Mouse (Mus musculus) myocyte (in vitro differentiated cells): ENCODE measurements around the gene Hnrnpc. TPM values are rescaled to one million over a fixed set of nuclear protein-coding genes. Genes with fewer than 3 reads are reported as not detected.
"Not testable (repeated sequence)": the region's sequence is repeated elsewhere in the genome, so short reads cannot be mapped to it uniquely, and the experiment has no call there.

Experiments
- H3K27me3 ChIP-seq: one replicate; pipeline ENCODE4 v1.6.1; 2011; ENCODE audit not compliant: control insufficient read depth, insufficient read depth, insufficient read length
- H3K36me3 ChIP-seq: one replicate; pipeline ENCODE4 v1.6.1; 2011; ENCODE audit not compliant: control insufficient read depth, insufficient read depth
- H3K4me2 ChIP-seq: one replicate; pipeline ENCODE4 v1.6.1; 2011; ENCODE audit warnings: low read depth, control low read depth
- H3K4me3 ChIP-seq: one replicate; pipeline ENCODE4 v1.5.1; 2011; ENCODE audit warnings: mild to moderate bottlenecking, control low read depth, moderate library complexity
- H3K79me2 ChIP-seq: one replicate; pipeline ENCODE4 v1.6.1; 2011; ENCODE audit not compliant: control insufficient read depth, insufficient read depth
- H3ac ChIP-seq: one replicate; pipeline ENCODE4 v1.6.1; 2011; ENCODE audit not compliant: control insufficient read depth, insufficient read length
- CEBPB ChIP-seq: IDR thresholded peaks from 2 replicates; pipeline ENCODE4 v1.6.1; 2011; ENCODE audit warnings: mild to moderate bottlenecking, moderate library complexity; ENCODE audit not compliant: poor library complexity, insufficient read depth, severe bottlenecking
- E2F4 ChIP-seq: IDR thresholded peaks from one replicate; pipeline ENCODE4 v1.6.1; 2011; ENCODE audit warnings: mild to moderate bottlenecking, control low read depth, moderate library complexity; ENCODE audit not compliant: insufficient read depth
- MAX ChIP-seq: IDR thresholded peaks from one replicate; pipeline ENCODE4 v1.6.1; 2011; ENCODE audit warnings: low read depth, mild to moderate bottlenecking, control low read depth
- MYOD1 ChIP-seq, 3 experiments: IDR thresholded peaks; one replicate each; pipeline ENCODE4 v1.6.1; 2011; ENCODE audit warnings: control low read depth in 2 of 3, low read depth in 2 of 3, mild to moderate bottlenecking in 2 of 3, moderate library complexity in 1 of 3; ENCODE audit not compliant: insufficient read length in 2 of 3, control insufficient read depth in 1 of 3
- MYOG ChIP-seq, 3 experiments: IDR thresholded peaks; one replicate each; pipeline ENCODE4 v1.6.1; 2011; ENCODE audit warnings: control low read depth in 2 of 3, low read depth in 2 of 3, mild to moderate bottlenecking in 2 of 3; ENCODE audit not compliant: insufficient read length in 2 of 3, control insufficient read depth in 1 of 3, insufficient read depth in 1 of 3
- POLR2A ChIP-seq: IDR thresholded peaks from one replicate; pipeline ENCODE4 v1.6.1; 2011; ENCODE audit warnings: low read depth, mild to moderate bottlenecking, control low read depth, moderate library complexity; ENCODE audit not compliant: insufficient read length
- POLR2AphosphoS2 ChIP-seq: IDR thresholded peaks from one replicate; pipeline ENCODE4 v1.6.1; 2011; ENCODE audit warnings: low read depth, control low read depth; ENCODE audit not compliant: insufficient read length
- REST ChIP-seq: IDR thresholded peaks from one replicate; pipeline ENCODE4 v1.6.1; 2011; ENCODE audit warnings: mild to moderate bottlenecking, control low read depth, moderate library complexity; ENCODE audit not compliant: insufficient read depth, insufficient read length
- SRF ChIP-seq: IDR thresholded peaks from one replicate; pipeline ENCODE4 v1.6.1; 2011; ENCODE audit warnings: low read depth; ENCODE audit not compliant: control insufficient read depth, insufficient read length
- TCF12 ChIP-seq: IDR thresholded peaks from one replicate; pipeline ENCODE4 v1.6.1; 2011; ENCODE audit warnings: mild to moderate bottlenecking, control low read depth; ENCODE audit not compliant: poor library complexity, insufficient read depth, severe bottlenecking
- TCF3 ChIP-seq: IDR thresholded peaks from one replicate; pipeline ENCODE4 v1.6.1; 2011; ENCODE audit warnings: low read depth, control low read depth; ENCODE audit not compliant: insufficient read length
- USF1 ChIP-seq: IDR thresholded peaks from one replicate; pipeline ENCODE4 v1.6.1; 2011; ENCODE audit warnings: low read depth, mild to moderate bottlenecking, control low read depth, moderate library complexity
- polyA plus RNA-seq: library from polyadenylated mRNA; unstranded; fragments of >200 nt; fragmentation: generic; extraction: Trizol; gene quantifications from one replicate; pipeline ENCODE4 v1.2.1, GENCODE M21; 2012; ENCODE audit warnings: missing spikeins

Hnrnpc gene
- polyA plus RNA-seq, 1 experiment: 147 TPM

- H3K79me2 ChIP-seq: no peaks in the 10 kb centered on the region
- no peak for TF ChIP-seq REST
- TF ChIP-seq MAX: no peak
- TF ChIP-seq CEBPB: no peak
- no peak for TF ChIP-seq SRF
- TF ChIP-seq E2F4: no peak
- TF ChIP-seq TCF12: no peak
- no peak for TF ChIP-seq POLR2AphosphoS2
- TF ChIP-seq TCF3: no peak
- TF ChIP-seq MYOD1 (IDR thresholded peaks at IDR 0.05; ENCODE audit: control insufficient read depth in 1 of 3, insufficient read length in 2 of 3, low read depth in 2 of 3): no peak
- no peak for TF ChIP-seq MYOG (IDR thresholded peaks at IDR 0.05; ENCODE audit: control insufficient read depth in 1 of 3, insufficient read depth in 1 of 3, insufficient read length in 2 of 3, low read depth in 2 of 3)
- TF ChIP-seq USF1: no peak
- no peak for TF ChIP-seq POLR2A
- no peak overlapping the region for H3K4me3 ChIP-seq
- H3K36me3 ChIP-seq: no peaks in the 10 kb centered on the region
- H3K4me2 ChIP-seq: no peak overlapping the region
- peaks cover 17% of the 10 kb centered on the region for H3K27me3 ChIP-seq
- H3ac ChIP-seq: no peak overlapping the region
Observed at GRCm38 (mm10) chr14:52045966-52046565, 57.8 kb downstream of the Hnrnpc start.

DNA sequence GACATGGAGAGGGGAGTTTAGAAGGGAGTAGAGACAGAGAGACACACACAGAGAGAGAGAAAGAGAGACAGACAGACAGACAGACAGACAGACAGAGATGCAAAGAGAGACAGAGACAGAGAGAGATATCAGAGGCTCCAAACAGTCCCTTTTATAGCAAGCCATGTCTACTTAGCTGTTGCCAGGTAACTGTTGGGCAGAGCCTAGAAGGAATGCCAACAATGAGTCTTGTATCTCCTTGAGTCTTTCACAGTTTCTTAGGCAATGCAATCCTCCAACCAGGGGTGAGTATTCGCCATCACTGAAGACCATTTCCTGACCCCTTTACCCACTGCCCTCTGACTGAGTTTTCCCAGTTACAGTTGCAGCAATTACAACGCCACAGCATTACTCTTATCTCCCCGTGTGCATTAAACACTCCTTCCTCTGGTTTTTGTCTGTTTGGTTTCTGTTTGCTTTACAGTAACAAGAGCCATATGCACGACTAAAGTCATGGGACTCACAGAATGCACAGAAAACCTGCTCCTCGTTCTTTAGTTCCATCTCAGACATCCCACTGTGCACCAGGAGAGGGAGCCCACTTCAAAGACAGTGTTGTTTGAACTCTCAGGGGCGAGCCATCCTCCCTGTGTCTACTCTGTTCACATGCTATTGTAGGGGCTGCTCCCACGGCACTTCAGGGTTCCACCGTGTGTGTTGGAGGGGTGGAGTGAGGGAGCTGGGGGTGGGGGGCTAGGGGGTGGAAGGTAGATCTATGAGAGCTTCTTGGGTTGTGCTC lies 58.7 kb downstream of the Hnrnpc start:
- no peak for TF ChIP-seq CEBPB
- Histone ChIP-seq H3K36me3 (no peaks in the 10 kb centered on the region), H3K4me3 (no peak overlapping the region), H3K27me3 (peaks cover 17% of the 10 kb centered on the region), H3K79me2 (no peaks in the 10 kb centered on the region), H3K4me2 (no peak overlapping the region), H3ac (no peak overlapping the region)

DNA sequence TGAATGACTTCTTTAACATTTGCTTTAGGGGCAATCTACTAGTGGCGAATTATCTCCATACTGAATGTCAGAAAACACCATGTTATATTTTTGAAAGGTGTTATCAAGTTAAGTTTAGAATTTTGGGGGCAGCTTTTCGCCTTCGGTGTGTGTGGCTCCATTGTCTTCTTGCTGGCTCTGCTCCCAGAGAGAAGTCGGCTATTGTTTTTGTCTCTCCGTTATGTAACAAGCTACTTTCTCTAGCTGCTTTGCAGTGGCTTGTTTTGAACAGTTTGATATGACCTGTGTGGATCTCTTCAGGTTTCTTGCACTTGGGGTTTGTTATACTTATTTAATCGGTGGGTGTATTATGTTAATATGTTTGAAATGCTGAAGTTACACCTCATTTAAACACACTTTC lies 60.4 kb downstream of the Hnrnpc start:
- TF ChIP-seq SRF (no peak), CEBPB (no peak), POLR2A (no peak), E2F4 (no peak), POLR2AphosphoS2 (no peak), USF1 (no peak), MYOD1 (IDR thresholded peaks at IDR 0.05; ENCODE audit: control insufficient read depth in 1 of 3, insufficient read length in 2 of 3, low read depth in 2 of 3) (no peak), REST (no peak)
- H3K27me3 ChIP-seq: peaks cover 17% of the 10 kb centered on the region
- no peaks in the 10 kb centered on the region for H3K36me3 ChIP-seq
- no peak overlapping the region for H3K4me3 ChIP-seq
- H3K4me2 ChIP-seq: no peak overlapping the region
- no peak overlapping the region for H3ac ChIP-seq
- no peaks in the 10 kb centered on the region for H3K79me2 ChIP-seq

GRCm38 (mm10) chr14:52042359-52042758 lies 61.5 kb downstream of the Hnrnpc start, which contains the start of gene Olfr221:
Gene Olfr221, minus strand, starts transcription at chr14:52042459.
- not testable (repeated sequence) for H3K79me2 ChIP-seq, H3ac ChIP-seq, H3K36me3 ChIP-seq, H3K4me2 ChIP-seq, H3K4me3 ChIP-seq
- peaks cover 17% of the 10 kb centered on the region for H3K27me3 ChIP-seq

DNA sequence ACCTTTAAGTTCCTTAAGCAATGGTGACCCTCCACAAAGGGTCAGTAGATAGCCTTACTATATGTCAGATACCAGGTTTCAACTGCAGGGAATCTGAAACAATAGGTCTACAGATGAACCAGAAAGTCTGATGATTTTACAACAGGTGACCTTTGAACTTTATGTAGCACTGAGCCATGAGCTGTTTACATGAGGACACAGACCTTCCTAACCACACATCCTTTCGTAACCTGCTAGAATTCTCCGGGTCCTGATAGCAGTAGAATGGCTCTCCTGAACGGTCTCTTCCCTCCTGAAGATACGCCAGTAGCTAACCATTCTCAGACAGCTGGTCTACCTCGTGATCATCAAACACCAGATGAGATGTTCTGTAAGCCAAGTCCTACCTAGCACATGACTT lies 64.5 kb downstream of the Hnrnpc start:
- Histone ChIP-seq H3ac (no peak overlapping the region), H3K4me3 (no peak overlapping the region), H3K36me3 (no peaks in the 10 kb centered on the region), H3K27me3 (peaks cover 16% of the 10 kb centered on the region), H3K4me2 (no peak overlapping the region), H3K79me2 (no peaks in the 10 kb centered on the region)
- TF ChIP-seq CEBPB: no peak
- no peak for TF ChIP-seq USF1
- TF ChIP-seq MYOG (IDR thresholded peaks at IDR 0.05; ENCODE audit: control insufficient read depth in 1 of 3, insufficient read depth in 1 of 3, insufficient read length in 2 of 3, low read depth in 2 of 3): no peak
- TF ChIP-seq MAX: no peak
